Mouse (Mus musculus) duodenum, adult 2 months (tissue): ENCODE data around the gene Plcz1. TPM values are rescaled to one million over a fixed set of nuclear protein-coding genes. Genes with fewer than 3 reads are reported as not detected.

Source experiments
- polyA plus RNA-seq: library from polyadenylated mRNA; depleted of rRNA; stranded (reverse); fragments of >200 nt; gene quantifications from 2 replicates; pipeline ENCODE4 v1.2.3, GENCODE M21; 2012; ENCODE audit warnings: low replicate concordance; rRNA removed

Plcz1 gene
- polyA plus RNA-seq = not detected in 2 replicates

GRCm38 (mm10) chr6:140041357-140041756 lies at the start of gene Plcz1:
TSS of gene Plcz1 (minus strand) at chr6:140041457.

GRCm38 (mm10) chr6:140040952-140041351 lies 305 bp downstream of the Plcz1 start, which contains the start of gene Capza3:
TSS of gene Capza3 (plus strand) at chr6:140041252.

Other genes starting within 250 kb of the Plcz1 start
- not detected in 2 replicates for gene Capza3, start 205 bp downstream of the Plcz1 start, polyA plus RNA-seq